Mouse (Mus musculus): ENCODE results near the gene Stx5a. TPM values are rescaled to one million over a fixed set of nuclear protein-coding genes. Genes with fewer than 3 reads are reported as not detected.

The Stx5a gene
- total and polyA plus RNA-seq, 2 experiments, result 43.5 to 62.1 TPM

GRCm38 (mm10) chr19:8798947-8799315 lies 57.7 kb downstream of the Stx5a start:
- Histone ChIP-seq H3K27me3 (ENCODE audit: control insufficient read depth, insufficient read depth, low read length) (no peaks in the 10 kb centered on the region), H3K27ac (replicated peaks; ENCODE audit: insufficient read depth, low read depth, low read length) (no peak overlapping the region), H3K9ac (ENCODE audit: low read depth, low read length) (no peak overlapping the region), H3K4me3 (ENCODE audit: insufficient read depth, low read depth, low read length) (no peak overlapping the region), H3K36me3 (ENCODE audit: control insufficient read depth, insufficient read depth, low read length) (peaks cover 5% of the 10 kb centered on the region; the same call in 1 of the 2 replicates), H3K4me1 (ENCODE audit: control insufficient read depth, insufficient read depth, low read length) (peaks cover 6% of the 10 kb centered on the region; the same call in 1 of the 2 replicates), H3K79me2 (ENCODE audit: control insufficient read depth, insufficient read depth, low read length) (no peaks in the 10 kb centered on the region)
- DNase-seq (ENCODE audit: extremely low read depth, low read depth, low spot score), result no peak
- TF ChIP-seq POLR2A (IDR thresholded peaks at IDR 0.05; ENCODE audit: extremely low read depth, insufficient read depth, low read length) (no peak), CTCF (IDR thresholded peaks at IDR 0.05; ENCODE audit: low read depth, low read length) (no peak)

GRCm38 (mm10) chr19:8802130-8802821 lies 61.1 kb downstream of the Stx5a start, which contains the start of gene Zbtb3:
Gene Zbtb3, plus strand, starts transcription at chr19:8802555.
- no peaks in the 10 kb centered on the region for H3K27me3 ChIP-seq (ENCODE audit: control insufficient read depth, insufficient read depth, low read length)
- WGBS, result 1% methylated on average over 30 of the region's 30 CpGs

GRCm38 (mm10) chr19:8803204-8803780 lies 62.1 kb downstream of the Stx5a start:
- Histone ChIP-seq H3K9ac (ENCODE audit: low read depth, low read length) (no peak overlapping the region), H3K79me2 (ENCODE audit: control insufficient read depth, insufficient read depth, low read length) (no peaks in the 10 kb centered on the region), H3K36me3 (ENCODE audit: control insufficient read depth, insufficient read depth, low read length) (peaks cover 5% of the 10 kb centered on the region; the same call in 1 of the 2 replicates), H3K4me1 (ENCODE audit: control insufficient read depth, insufficient read depth, low read length) (peaks cover 3% of the 10 kb centered on the region; the same call in 1 of the 2 replicates), H3K27ac (replicated peaks; ENCODE audit: insufficient read depth, low read depth, low read length) (no peak overlapping the region), H3K4me3 (ENCODE audit: insufficient read depth, low read depth, low read length) (no peak overlapping the region), H3K27me3 (ENCODE audit: control insufficient read depth, insufficient read depth, low read length) (no peaks in the 10 kb centered on the region)
- TF ChIP-seq CTCF (IDR thresholded peaks at IDR 0.05; ENCODE audit: low read depth, low read length), result no peak
- TF ChIP-seq POLR2A (IDR thresholded peaks at IDR 0.05; ENCODE audit: extremely low read depth, insufficient read depth, low read length), result no peak
- no peak for DNase-seq (ENCODE audit: extremely low read depth, low read depth, low spot score)
- 88% methylated on average over 9 of the region's 9 CpGs for WGBS

More at GRCm38 (mm10) chr19:8802130-8802821, 61.1 kb downstream of the Stx5a start, which contains the start of gene Zbtb3:
- Histone ChIP-seq H3K4me1 (ENCODE audit: control insufficient read depth, insufficient read depth, low read length) (peaks cover 6% of the 10 kb centered on the region; the same call in 1 of the 2 replicates), H3K4me3 (ENCODE audit: insufficient read depth, low read depth, low read length) (peak within 1 kb of the TSS; percentile 65), H3K9ac (ENCODE audit: low read depth, low read length) (peak within 1 kb of the TSS; percentile 61), H3K36me3 (ENCODE audit: control insufficient read depth, insufficient read depth, low read length) (peaks cover 3% of the 10 kb centered on the region; the same call in 1 of the 2 replicates), H3K27ac (replicated peaks; ENCODE audit: insufficient read depth, low read depth, low read length) (no peak within 1 kb of the TSS), H3K79me2 (ENCODE audit: control insufficient read depth, insufficient read depth, low read length) (no peaks in the 10 kb centered on the region)
- peak; percentile 92 for DNase-seq (ENCODE audit: extremely low read depth, low read depth, low spot score)
- no peak for TF ChIP-seq POLR2A (IDR thresholded peaks at IDR 0.05; ENCODE audit: extremely low read depth, insufficient read depth, low read length)
- no peak for TF ChIP-seq CTCF (IDR thresholded peaks at IDR 0.05; ENCODE audit: low read depth, low read length)

GRCm38 (mm10) chr19:8803879-8804660 lies 62.9 kb downstream of the Stx5a start:
- Histone ChIP-seq H3K4me3 (ENCODE audit: insufficient read depth, low read depth, low read length) (no peak overlapping the region), H3K27ac (replicated peaks; ENCODE audit: insufficient read depth, low read depth, low read length) (no peak overlapping the region), H3K79me2 (ENCODE audit: control insufficient read depth, insufficient read depth, low read length) (no peaks in the 10 kb centered on the region), H3K27me3 (ENCODE audit: control insufficient read depth, insufficient read depth, low read length) (no peaks in the 10 kb centered on the region), H3K4me1 (ENCODE audit: control insufficient read depth, insufficient read depth, low read length) (peaks cover 3% of the 10 kb centered on the region; the same call in 1 of the 2 replicates), H3K36me3 (ENCODE audit: control insufficient read depth, insufficient read depth, low read length) (peaks cover 7% of the 10 kb centered on the region; the same call in 1 of the 2 replicates), H3K9ac (ENCODE audit: low read depth, low read length) (no peak overlapping the region)
- WGBS, result 91% methylated on average over 11 of the region's 11 CpGs
- no peak for DNase-seq (ENCODE audit: extremely low read depth, low read depth, low spot score)
- no peak for TF ChIP-seq CTCF (IDR thresholded peaks at IDR 0.05; ENCODE audit: low read depth, low read length)
- TF ChIP-seq POLR2A (IDR thresholded peaks at IDR 0.05; ENCODE audit: extremely low read depth, insufficient read depth, low read length), result no peak

Other genes with a start within 250 kb of the Stx5a start
Only the 30 nearest of the 33 such genes appear.
- not detected in 2 replicates for gene Slc22a8, start 150.2 kb upstream of the Stx5a start, total RNA-seq (2014; rRNA removed)
- 0.02 TPM in 1 of 2 replicates, not detected in the other for gene Slc22a8, start 150.2 kb upstream of the Stx5a start, polyA plus RNA-seq (2012; rRNA removed)
- not detected in 2 replicates for gene Slc22a6, start 123.4 kb upstream of the Stx5a start, total RNA-seq (2014; rRNA removed)
- 0.02 TPM in 1 of 2 replicates, not detected in the other for gene Slc22a6, start 123.4 kb upstream of the Stx5a start, polyA plus RNA-seq (2012; rRNA removed)
- 0.07 and 0.46 TPM in 2 replicates for gene Chrm1, start 77.6 kb upstream of the Stx5a start, total RNA-seq (2014; rRNA removed)
- gene Chrm1, start 77.6 kb upstream of the Stx5a start, polyA plus RNA-seq (2012; rRNA removed), result 0.36 and 0.50 TPM in 2 replicates
- gene Slc3a2, start 18.0 kb upstream of the Stx5a start, total RNA-seq (2014; rRNA removed), result 30.2 and 37.6 TPM in 2 replicates
- 62.9 and 71.6 TPM in 2 replicates for gene Slc3a2, start 18.0 kb upstream of the Stx5a start, polyA plus RNA-seq (2012; rRNA removed)
- gene Wdr74, start 5.6 kb upstream of the Stx5a start, total RNA-seq (2014; rRNA removed), result 12.5 and 16.6 TPM in 2 replicates
- 23.8 and 28.9 TPM in 2 replicates for gene Wdr74, start 5.6 kb upstream of the Stx5a start, polyA plus RNA-seq (2012; rRNA removed)
- gene 1700092M07Rik, start 695 bp upstream of the Stx5a start, total RNA-seq (2014; rRNA removed), result 0.83 TPM in 1 of 2 replicates, not detected in the other
- gene 1700092M07Rik, start 695 bp upstream of the Stx5a start, polyA plus RNA-seq (2012; rRNA removed), result not detected in 2 replicates
- 16.2 and 22.3 TPM in 2 replicates for gene Nxf1, start 15.7 kb downstream of the Stx5a start, total RNA-seq (2014; rRNA removed)
- 27.3 and 43.1 TPM in 2 replicates for gene Nxf1, start 15.7 kb downstream of the Stx5a start, polyA plus RNA-seq (2012; rRNA removed)
- 50.3 and 66.9 TPM in 2 replicates for gene Tmem223, start 29.6 kb downstream of the Stx5a start, total RNA-seq (2014; rRNA removed)
- 93.1 and 122 TPM in 2 replicates for gene Tmem223, start 29.6 kb downstream of the Stx5a start, polyA plus RNA-seq (2012; rRNA removed)
- gene Tmem179b, start 33.1 kb downstream of the Stx5a start, total RNA-seq (2014; rRNA removed), result 28.4 and 29.8 TPM in 2 replicates
- gene Tmem179b, start 33.1 kb downstream of the Stx5a start, polyA plus RNA-seq (2012; rRNA removed), result 68.8 and 85.1 TPM in 2 replicates
- gene Taf6l, start 45.0 kb downstream of the Stx5a start, total RNA-seq (2014; rRNA removed), result 4.7 and 5.2 TPM in 2 replicates
- gene Taf6l, start 45.0 kb downstream of the Stx5a start, polyA plus RNA-seq (2012; rRNA removed), result 5.1 and 5.3 TPM in 2 replicates
- gene Polr2g, start 57.2 kb downstream of the Stx5a start, total RNA-seq (2014; rRNA removed), result 25.2 and 26.6 TPM in 2 replicates
- gene Polr2g, start 57.2 kb downstream of the Stx5a start, polyA plus RNA-seq (2012; rRNA removed), result 12.9 and 13.2 TPM in 2 replicates
- gene Zbtb3, start 61.1 kb downstream of the Stx5a start, total RNA-seq (2014; rRNA removed), result 0.20 and 0.37 TPM in 2 replicates
- 0.31 and 0.43 TPM in 2 replicates for gene Zbtb3, start 61.1 kb downstream of the Stx5a start, polyA plus RNA-seq (2012; rRNA removed)
- 15.6 and 18.5 TPM in 2 replicates for gene Ttc9c, start 77.9 kb downstream of the Stx5a start, total RNA-seq (2014; rRNA removed)
- 8.1 and 8.3 TPM in 2 replicates for gene Ttc9c, start 77.9 kb downstream of the Stx5a start, polyA plus RNA-seq (2012; rRNA removed)
- gene Hnrnpul2, start 78.6 kb downstream of the Stx5a start, total RNA-seq (2014; rRNA removed), result 19.5 and 19.6 TPM in 2 replicates
- 11.2 and 11.6 TPM in 2 replicates for gene Hnrnpul2, start 78.6 kb downstream of the Stx5a start, polyA plus RNA-seq (2012; rRNA removed)
- gene AC129217.1, start 88.4 kb downstream of the Stx5a start, total RNA-seq (2014; rRNA removed), result 6.1 and 8.2 TPM in 2 replicates
- gene AC129217.1, start 88.4 kb downstream of the Stx5a start, polyA plus RNA-seq (2012; rRNA removed), result 1.7 TPM in 1 of 2 replicates, not detected in the other
- gene Bscl2, start 96.1 kb downstream of the Stx5a start, total RNA-seq (2014; rRNA removed), result 27.7 and 30.5 TPM in 2 replicates
- 131 and 137 TPM in 2 replicates for gene Bscl2, start 96.1 kb downstream of the Stx5a start, polyA plus RNA-seq (2012; rRNA removed)
- not detected in 2 replicates for gene Gng3, start 97.8 kb downstream of the Stx5a start, total RNA-seq (2014; rRNA removed)
- gene Gng3, start 97.8 kb downstream of the Stx5a start, polyA plus RNA-seq (2012; rRNA removed), result 0.05 TPM in 1 of 2 replicates, not detected in the other
- gene Lrrn4cl, start 109.4 kb downstream of the Stx5a start, total RNA-seq (2014; rRNA removed), result 0.07 and 0.09 TPM in 2 replicates
- 0.06 and 0.07 TPM in 2 replicates for gene Lrrn4cl, start 109.4 kb downstream of the Stx5a start, polyA plus RNA-seq (2012; rRNA removed)
- 82.7 and 88.4 TPM in 2 replicates for gene Ubxn1, start 130.1 kb downstream of the Stx5a start, total RNA-seq (2014; rRNA removed)
- 128 and 133 TPM in 2 replicates for gene Ubxn1, start 130.1 kb downstream of the Stx5a start, polyA plus RNA-seq (2012; rRNA removed)
- 21.3 and 27.7 TPM in 2 replicates for gene Uqcc3, start 139.5 kb downstream of the Stx5a start, total RNA-seq (2014; rRNA removed)
- 32.6 and 38.8 TPM in 2 replicates for gene Uqcc3, start 139.5 kb downstream of the Stx5a start, polyA plus RNA-seq (2012; rRNA removed)
- 2.5 and 3.4 TPM in 2 replicates for gene Lbhd1, start 142.3 kb downstream of the Stx5a start, total RNA-seq (2014; rRNA removed)
- gene Lbhd1, start 142.3 kb downstream of the Stx5a start, polyA plus RNA-seq (2012; rRNA removed), result 1.2 and 1.3 TPM in 2 replicates
- not detected in 2 replicates for gene Gm49403, start 142.5 kb downstream of the Stx5a start, total RNA-seq (2014; rRNA removed)
- gene Gm49403, start 142.5 kb downstream of the Stx5a start, polyA plus RNA-seq (2012; rRNA removed), result not detected in 2 replicates
- 23.5 and 34.0 TPM in 2 replicates for gene 1810009A15Rik, start 147.4 kb downstream of the Stx5a start, total RNA-seq (2014; rRNA removed)
- 10.8 and 13.6 TPM in 2 replicates for gene 1810009A15Rik, start 147.4 kb downstream of the Stx5a start, polyA plus RNA-seq (2012; rRNA removed)
- gene Gm49416, start 147.5 kb downstream of the Stx5a start, total RNA-seq (2014; rRNA removed), result 3.4 TPM in 1 of 2 replicates, not detected in the other
- 1.1 TPM in 1 of 2 replicates, not detected in the other for gene Gm49416, start 147.5 kb downstream of the Stx5a start, polyA plus RNA-seq (2012; rRNA removed)
- 3.8 and 5.6 TPM in 2 replicates for gene Ints5, start 151.6 kb downstream of the Stx5a start, total RNA-seq (2014; rRNA removed)
- gene Ints5, start 151.6 kb downstream of the Stx5a start, polyA plus RNA-seq (2012; rRNA removed), result 13.2 and 15.9 TPM in 2 replicates
- gene Ganab, start 156.7 kb downstream of the Stx5a start, total RNA-seq (2014; rRNA removed), result 111 and 132 TPM in 2 replicates
- gene Ganab, start 156.7 kb downstream of the Stx5a start, polyA plus RNA-seq (2012; rRNA removed), result 127 and 140 TPM in 2 replicates
- gene B3gat3, start 179.0 kb downstream of the Stx5a start, total RNA-seq (2014; rRNA removed), result 16.8 and 22.6 TPM in 2 replicates
- 88.7 and 101 TPM in 2 replicates for gene B3gat3, start 179.0 kb downstream of the Stx5a start, polyA plus RNA-seq (2012; rRNA removed)
- gene Rom1, start 187.9 kb downstream of the Stx5a start, total RNA-seq (2014; rRNA removed), result 1.7 and 2.3 TPM in 2 replicates
- 5.0 and 7.8 TPM in 2 replicates for gene Rom1, start 187.9 kb downstream of the Stx5a start, polyA plus RNA-seq (2012; rRNA removed)
- 7.4 and 7.9 TPM in 2 replicates for gene Eml3, start 188.1 kb downstream of the Stx5a start, total RNA-seq (2014; rRNA removed)
- 20.2 and 26.2 TPM in 2 replicates for gene Eml3, start 188.1 kb downstream of the Stx5a start, polyA plus RNA-seq (2012; rRNA removed)
- gene Mta2, start 200.5 kb downstream of the Stx5a start, total RNA-seq (2014; rRNA removed), result 25.6 and 27.1 TPM in 2 replicates
- gene Mta2, start 200.5 kb downstream of the Stx5a start, polyA plus RNA-seq (2012; rRNA removed), result 11.2 and 12.1 TPM in 2 replicates